Mouse (Mus musculus): ENCODE results near the gene Ccdc167. TPM values are rescaled to one million over a fixed set of nuclear protein-coding genes. Genes with fewer than 3 reads are reported as not detected.
"Not testable (repeated sequence)": the region's sequence is repeated elsewhere in the genome, so short reads cannot be mapped to it uniquely, and the experiment has no call there.

Gene Ccdc167
- polyA plus RNA-seq, 1 experiment from 2014 or later: 9.8 TPM

GRCm38 (mm10) chr17:29732522-29732921, 15.7 kb upstream of the Ccdc167 start:
- H3K4me1 ChIP-seq: peaks cover 29% of the 10 kb centered on the region
- WGBS (ENCODE audit: insufficient replicate concordance): 68% methylated on average over 2 of the region's 2 CpGs

DNA sequence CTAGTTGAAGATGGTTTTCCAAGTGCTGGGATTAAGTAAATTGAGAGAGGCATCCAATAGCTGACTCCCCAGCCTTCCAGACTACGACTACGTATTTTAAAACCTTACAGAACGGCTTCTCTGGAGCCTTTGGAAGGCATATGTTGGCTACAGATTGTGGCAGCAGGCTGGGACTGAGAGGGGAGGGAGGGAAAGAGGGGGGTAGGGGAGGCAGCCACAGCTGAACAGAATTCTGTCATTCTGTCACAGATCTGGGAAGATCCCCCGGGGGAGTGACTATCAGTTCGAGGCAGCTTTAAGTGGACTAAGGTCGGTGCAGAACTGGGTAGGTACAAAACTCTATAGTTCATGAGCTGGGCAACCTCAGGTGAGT, 15.1 kb upstream of the Ccdc167 start:
- no peak for ATAC-seq
- no peak overlapping the region for H3K4me3 ChIP-seq
- no peaks in the 10 kb centered on the region; the same call in 1 of the 2 replicates for H3K27me3 ChIP-seq (replicated peaks)
- WGBS (ENCODE audit: insufficient replicate concordance): 24% methylated on average over 6 of the region's 6 CpGs
- H3K4me2 ChIP-seq: no peak overlapping the region
- H3K9me3 ChIP-seq (replicated peaks): no peaks in the 10 kb centered on the region
- peaks cover 29% of the 10 kb centered on the region for H3K4me1 ChIP-seq
- no peaks in the 10 kb centered on the region for H3K36me3 ChIP-seq
- no peak overlapping the region for H3K27ac ChIP-seq
- H3K9ac ChIP-seq: no peak overlapping the region

More at GRCm38 (mm10) chr17:29732522-29732921, 15.7 kb upstream of the Ccdc167 start:
- no peak for ATAC-seq
- Histone ChIP-seq H3K27me3 (replicated peaks) (peaks cover 1% of the 10 kb centered on the region; the same call in 1 of the 2 replicates), H3K27ac (no peak overlapping the region), H3K9ac (no peak overlapping the region), H3K9me3 (replicated peaks) (no peaks in the 10 kb centered on the region), H3K36me3 (no peaks in the 10 kb centered on the region), H3K4me3 (no peak overlapping the region), H3K4me2 (no peak overlapping the region)

- 62% methylated on average over 12 of the region's 12 CpGs for WGBS (ENCODE audit: insufficient replicate concordance)
- no peaks in the 10 kb centered on the region for H3K36me3 ChIP-seq
- no peak overlapping the region for H3K27ac ChIP-seq
- H3K9ac ChIP-seq: no peak overlapping the region
- peaks cover 29% of the 10 kb centered on the region for H3K4me1 ChIP-seq
- H3K27me3 ChIP-seq (replicated peaks): no peaks in the 10 kb centered on the region; the same call in 1 of the 2 replicates
- no peak overlapping the region for H3K4me2 ChIP-seq
- no peaks in the 10 kb centered on the region for H3K9me3 ChIP-seq (replicated peaks)
- H3K4me3 ChIP-seq: no peak overlapping the region
- ATAC-seq: no peak
Observed at GRCm38 (mm10) chr17:29731266-29731952, 14.6 kb upstream of the Ccdc167 start.

- no peaks in the 10 kb centered on the region for H3K9me3 ChIP-seq (replicated peaks)
- H3K36me3 ChIP-seq: no peaks in the 10 kb centered on the region
- 71% methylated on average over 13 of the region's 13 CpGs for WGBS (ENCODE audit: insufficient replicate concordance)
- no peak overlapping the region for H3K27ac ChIP-seq
- H3K27me3 ChIP-seq (replicated peaks): peaks cover 1% of the 10 kb centered on the region; the same call in 1 of the 2 replicates
- no peak overlapping the region for H3K9ac ChIP-seq
- peaks cover 29% of the 10 kb centered on the region for H3K4me1 ChIP-seq
- ATAC-seq: no peak
- H3K4me2 ChIP-seq: no peak overlapping the region
- no peak overlapping the region for H3K4me3 ChIP-seq
Observed at GRCm38 (mm10) chr17:29730510-29731265, 13.8 kb upstream of the Ccdc167 start.

DNA sequence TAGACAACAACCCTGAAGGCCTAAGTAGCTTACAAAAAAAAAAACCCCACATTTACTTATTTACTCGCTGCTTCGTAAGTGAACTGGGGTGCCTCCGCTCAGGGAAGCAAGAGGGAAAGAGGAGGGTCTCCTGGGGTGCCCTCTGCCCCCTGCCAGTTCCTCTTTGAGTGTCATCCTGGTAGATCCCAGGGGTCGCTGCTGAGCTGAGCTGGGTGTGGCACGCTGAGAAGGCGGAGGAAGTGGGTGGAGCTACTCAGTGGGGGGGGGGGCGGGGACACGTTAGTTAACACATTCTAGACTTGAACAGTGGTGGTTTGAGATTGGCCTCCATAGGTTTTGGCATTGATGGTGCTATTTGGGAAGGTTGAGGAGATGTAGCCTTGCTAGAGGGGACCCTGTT, 11.2 kb upstream of the Ccdc167 start:
- Histone ChIP-seq H3K4me3 (no peak overlapping the region), H3K9ac (no peak overlapping the region), H3K27me3 (replicated peaks) (peaks cover 12% of the 10 kb centered on the region; the same call in 1 of the 2 replicates), H3K9me3 (replicated peaks) (no peaks in the 10 kb centered on the region), H3K4me2 (no peak overlapping the region), H3K27ac (no peak overlapping the region), H3K36me3 (no peaks in the 10 kb centered on the region), H3K4me1 (peaks cover 25% of the 10 kb centered on the region)
- no peak for ATAC-seq
- 31% methylated on average over 8 of the region's 8 CpGs for WGBS (ENCODE audit: insufficient replicate concordance)

DNA sequence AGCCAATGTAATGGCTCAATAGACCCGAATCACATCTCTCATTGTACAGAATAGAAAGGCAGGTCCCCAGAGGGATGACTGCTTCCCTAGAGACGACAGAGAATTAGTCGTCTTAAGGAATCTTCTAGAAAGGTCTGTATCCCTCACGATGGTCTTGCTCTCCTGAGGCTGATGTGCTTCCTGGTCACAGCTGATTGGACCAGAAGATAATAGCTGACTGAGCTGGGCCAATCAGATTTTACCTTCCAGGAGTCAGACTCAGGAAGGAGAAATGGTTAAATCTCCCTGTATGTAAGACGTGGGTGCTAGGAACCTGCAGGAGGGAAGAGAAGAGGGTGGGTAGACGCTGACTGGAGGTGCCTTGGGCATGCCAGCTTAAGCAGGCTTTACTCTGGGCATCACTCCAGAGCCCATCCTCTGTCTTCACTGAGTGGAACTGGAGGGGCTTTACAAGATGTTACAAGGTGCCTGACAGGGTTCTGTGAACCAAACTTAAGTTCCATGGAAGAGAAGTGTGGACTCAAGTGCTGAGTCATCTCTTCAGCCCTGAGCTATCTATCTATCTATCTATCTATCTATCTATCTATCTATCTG, 8.3 kb upstream of the Ccdc167 start:
- Histone ChIP-seq H3K4me2 (no peak overlapping the region), H3K4me3 (no peak overlapping the region), H3K4me1 (0 out of 2 replicates have a peak, but pooled peaks cover 3% of the 10 kb centered on the region), H3K36me3 (no peaks in the 10 kb centered on the region), H3K9ac (no peak overlapping the region), H3K9me3 (replicated peaks) (no peaks in the 10 kb centered on the region), H3K27me3 (replicated peaks) (peaks cover 12% of the 10 kb centered on the region; the same call in 1 of the 2 replicates), H3K27ac (no peak overlapping the region)
- WGBS (ENCODE audit: insufficient replicate concordance): 49% methylated on average over 6 of the region's 6 CpGs
- no peak for ATAC-seq

DNA sequence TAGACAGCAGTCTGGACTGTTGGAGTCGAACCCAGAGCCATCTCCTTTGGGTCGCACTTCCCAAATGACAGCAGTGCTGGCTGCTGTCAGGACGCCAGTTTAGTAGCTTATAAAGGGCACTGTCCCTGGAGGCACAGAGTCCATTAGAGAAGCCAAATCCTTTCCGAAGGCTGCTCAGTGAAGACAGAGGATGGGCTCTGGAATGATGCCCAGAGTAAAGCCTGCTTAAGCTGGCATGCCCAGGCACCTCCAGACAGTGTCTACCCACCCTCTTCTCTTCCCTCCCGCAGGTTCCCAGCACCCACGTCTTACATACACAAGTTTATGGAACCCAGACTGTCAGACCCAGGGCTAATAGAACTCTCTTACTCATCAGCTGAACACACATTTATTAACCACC, 7.8 kb upstream of the Ccdc167 start:
- H3K4me3 ChIP-seq: no peak overlapping the region
- no peak for ATAC-seq
- H3K27ac ChIP-seq: no peak overlapping the region
- H3K4me1 ChIP-seq: 0 out of 2 replicates have a peak, but pooled peaks cover 3% of the 10 kb centered on the region
- no peaks in the 10 kb centered on the region for H3K9me3 ChIP-seq (replicated peaks)
- WGBS (ENCODE audit: insufficient replicate concordance): 61% methylated on average over 6 of the region's 6 CpGs
- no peaks in the 10 kb centered on the region for H3K36me3 ChIP-seq
- no peak overlapping the region for H3K4me2 ChIP-seq
- peaks cover 12% of the 10 kb centered on the region; the same call in 1 of the 2 replicates for H3K27me3 ChIP-seq (replicated peaks)
- no peak overlapping the region for H3K9ac ChIP-seq

- WGBS (ENCODE audit: insufficient replicate concordance): 69% methylated on average over 11 of the region's 11 CpGs
- H3K9me3 ChIP-seq (replicated peaks): no peaks in the 10 kb centered on the region
- H3K4me3 ChIP-seq: no peak overlapping the region
- H3K36me3 ChIP-seq: no peaks in the 10 kb centered on the region
- H3K4me1 ChIP-seq: peaks cover 11% of the 10 kb centered on the region
- H3K27ac ChIP-seq: no peak overlapping the region
- ATAC-seq: no peak
- no peak overlapping the region for H3K4me2 ChIP-seq
- no peak overlapping the region for H3K9ac ChIP-seq
- peaks cover 16% of the 10 kb centered on the region; the same call in 1 of the 2 replicates for H3K27me3 ChIP-seq (replicated peaks)
Observed at GRCm38 (mm10) chr17:29720755-29721365, 4.0 kb upstream of the Ccdc167 start.

DNA sequence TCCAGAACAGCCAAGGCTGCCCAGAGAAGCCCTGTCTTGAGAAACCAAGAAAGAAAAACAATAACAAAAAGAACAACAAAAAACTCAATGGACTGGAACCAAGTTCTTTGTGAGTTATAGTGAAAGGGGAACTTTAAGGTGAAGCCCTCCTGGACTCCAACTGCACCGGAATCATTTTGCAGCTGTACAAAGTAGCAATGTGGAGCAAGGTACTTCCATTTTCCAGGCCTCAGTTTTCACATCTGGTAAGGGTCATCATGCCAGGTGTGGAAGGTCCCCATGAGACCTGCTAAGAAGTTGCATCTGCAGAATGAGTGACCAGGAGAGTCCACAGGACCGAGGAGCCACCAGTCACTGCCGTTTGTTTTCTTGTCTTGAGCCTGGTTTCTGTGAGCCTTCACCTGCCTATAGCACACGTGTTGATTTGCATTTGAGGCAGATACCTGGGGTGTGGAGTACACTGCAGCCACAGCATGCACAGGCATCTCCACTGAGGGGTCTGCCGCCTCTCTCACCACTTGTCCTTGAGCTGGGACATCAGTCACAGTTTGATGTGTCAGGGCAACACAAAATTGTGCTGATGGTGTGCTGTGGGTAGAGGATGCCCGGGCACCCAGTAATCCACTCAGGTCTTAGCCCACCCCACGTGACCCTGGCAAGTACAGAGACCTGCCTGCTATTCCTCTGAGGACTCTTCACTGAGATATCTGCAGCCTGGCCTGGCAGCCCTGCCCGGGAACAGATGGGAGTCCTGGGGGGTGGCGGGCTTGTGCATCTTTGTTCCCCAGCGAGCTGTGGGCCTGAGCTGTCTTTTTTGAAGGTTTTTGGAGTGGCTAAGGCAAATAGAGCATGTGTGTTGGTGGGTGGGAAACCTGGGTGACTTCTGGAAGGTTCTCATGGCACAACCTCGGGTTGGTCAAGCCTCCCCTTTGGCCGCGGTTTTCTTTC, 3.1 kb upstream of the Ccdc167 start:
- H3K4me2 ChIP-seq: no peak overlapping the region
- 67% methylated on average over 13 of the region's 13 CpGs for WGBS (ENCODE audit: insufficient replicate concordance)
- no peak overlapping the region for H3K9ac ChIP-seq
- H3K27me3 ChIP-seq (replicated peaks): peaks cover 8% of the 10 kb centered on the region; the same call in 1 of the 2 replicates
- peaks cover 21% of the 10 kb centered on the region for H3K4me1 ChIP-seq
- no peaks in the 10 kb centered on the region for H3K36me3 ChIP-seq
- H3K9me3 ChIP-seq (replicated peaks): no peaks in the 10 kb centered on the region
- H3K4me3 ChIP-seq: no peak overlapping the region
- no peak overlapping the region for H3K27ac ChIP-seq
- ATAC-seq: no peak

DNA sequence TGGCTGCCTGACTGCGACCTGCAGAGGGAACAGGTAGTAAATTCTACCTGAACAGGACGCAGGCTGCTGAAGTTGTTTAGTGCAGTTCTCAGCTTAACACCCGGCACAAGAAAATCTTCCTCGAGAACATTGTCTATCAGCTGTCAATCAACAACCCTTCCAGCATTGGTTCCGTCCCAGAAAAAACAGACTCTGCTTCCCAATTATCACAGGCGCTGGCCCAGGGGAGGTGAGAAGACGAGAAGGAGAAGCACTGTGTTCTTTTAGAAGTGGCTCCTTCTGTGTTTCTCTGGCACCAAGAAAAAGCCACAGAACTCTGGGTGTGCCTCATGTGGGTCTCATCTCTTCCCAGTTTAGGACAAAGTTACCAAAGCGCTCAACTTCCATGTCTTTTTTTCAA, 1.8 kb upstream of the Ccdc167 start:
- no peak overlapping the region for H3K4me2 ChIP-seq

DNA sequence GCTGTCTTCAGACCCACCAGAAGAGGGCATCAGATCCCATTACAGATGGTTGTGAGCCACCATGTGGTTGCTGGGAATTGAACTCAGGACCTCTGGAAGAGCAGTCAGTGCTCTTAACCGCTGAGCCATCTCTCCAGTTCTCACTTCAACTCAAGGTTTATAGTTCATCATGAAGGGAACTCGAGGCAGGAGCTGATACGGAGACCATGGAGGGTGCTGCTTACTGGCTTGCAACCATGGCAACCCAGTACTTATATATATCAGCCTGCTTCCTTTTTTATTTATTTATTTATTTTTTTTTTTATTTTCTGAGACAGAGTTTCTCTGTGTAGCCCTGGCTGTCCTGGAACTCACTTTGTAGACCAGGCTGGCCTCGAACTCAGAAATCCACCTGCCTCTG, 3.1 kb downstream of the Ccdc167 start:
- not testable (repeated sequence) for H3K9ac ChIP-seq; ATAC-seq; H3K4me3 ChIP-seq; H3K27me3 ChIP-seq (replicated peaks); H3K27ac ChIP-seq; H3K4me2 ChIP-seq; H3K9me3 ChIP-seq (replicated peaks)
- peaks cover 13% of the 10 kb centered on the region for H3K36me3 ChIP-seq
- WGBS (ENCODE audit: insufficient replicate concordance): 78% methylated on average over 4 of the region's 4 CpGs
- peaks cover 62% of the 10 kb centered on the region for H3K4me1 ChIP-seq

More for the DNA sequence above, 1.8 kb upstream of the Ccdc167 start:
- Histone ChIP-seq H3K4me1 (peaks cover 25% of the 10 kb centered on the region), H3K36me3 (peaks cover 7% of the 10 kb centered on the region; the same call in 1 of the 2 replicates), H3K9ac (no peak overlapping the region), H3K27ac (no peak overlapping the region), H3K27me3 (replicated peaks) (peaks cover 4% of the 10 kb centered on the region; the same call in 1 of the 2 replicates), H3K4me3 (no peak overlapping the region), H3K9me3 (replicated peaks) (no peaks in the 10 kb centered on the region)
- 74% methylated on average over 8 of the region's 8 CpGs for WGBS (ENCODE audit: insufficient replicate concordance)
- ATAC-seq: no peak
